Mouse (Mus musculus) G1E (cell line): ENCODE measurements around the gene Pcgf5.

Experiments used
- CTCF ChIP-seq: IDR thresholded peaks from 2 replicates; pipeline ENCODE4 v1.5.1; 2012; ENCODE audit warnings: low read depth, low read length, inconsistent platforms, mixed read lengths
- GATA2 ChIP-seq: IDR thresholded peaks from 2 replicates; pipeline ENCODE4 v1.6.1; 2012; ENCODE audit warnings: low read depth, low read length, inconsistent platforms, borderline replicate concordance
- POLR2AphosphoS5 ChIP-seq: IDR thresholded peaks from 2 replicates; pipeline ENCODE4 v1.6.1; 2012; ENCODE audit warnings: low read depth, low read length, inconsistent platforms; ENCODE audit not compliant: insufficient replicate concordance

- TF ChIP-seq CTCF (no peak), POLR2AphosphoS5 (no peak), GATA2 (no peak)
Observed at GRCm38 (mm10) chr19:36477684-36478083, 129.6 kb downstream of the Pcgf5 start.
